Mouse (Mus musculus) liver, embryonic 18 days (tissue): Measurements from ENCODE around the gene Fbxw20. TPM values are rescaled to one million over a fixed set of nuclear protein-coding genes. Genes with fewer than 3 reads are reported as not detected.

ENCODE experiments used
- polyA plus RNA-seq: library from polyadenylated mRNA; depleted of rRNA; stranded (reverse); fragments of >200 nt; gene quantifications from 2 replicates; pipeline ENCODE4 v1.2.3, GENCODE M21; 2012; rRNA removed

The Fbxw20 gene
- 0.02 TPM in 2 replicates for polyA plus RNA-seq

DNA sequence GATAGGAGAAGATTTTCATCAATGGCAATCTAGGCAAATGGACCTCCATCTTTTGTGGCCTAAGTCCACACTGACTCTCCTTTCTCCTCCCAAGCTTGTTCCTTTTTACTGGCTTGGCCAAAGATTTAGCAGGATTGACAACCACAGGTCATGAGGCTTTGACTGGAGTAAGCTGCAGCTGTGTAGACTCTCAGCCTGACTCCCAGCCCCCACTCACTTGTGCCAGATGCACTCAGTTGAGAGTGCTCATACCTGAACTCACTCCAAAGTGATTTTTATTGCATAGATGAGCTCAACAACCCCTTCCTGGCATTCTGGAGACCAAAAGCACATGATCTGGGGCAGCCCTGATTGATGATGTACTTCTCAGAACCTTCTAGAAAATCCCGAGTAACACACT lies at the start of gene Fbxw20:
Gene Fbxw20 (minus strand): TSS at position 101 of the 400 bp plus-strand sequence.

GRCm38 (mm10) chr9:109195875-109196274 lies 38.7 kb downstream of the Fbxw20 start, which contains the start of gene Fbxw13:
TSS of gene Fbxw13 (minus strand) at chr9:109195975.

Other genes starting within 250 kb of the Fbxw20 start
- 0.04 TPM in 1 of 2 replicates, not detected in the other for gene Ucn2, start 248.7 kb downstream of the Fbxw20 start, polyA plus RNA-seq
- 4.6 and 6.5 TPM in 2 replicates for gene Pfkfb4, start 243.0 kb downstream of the Fbxw20 start, polyA plus RNA-seq
- 30.0 and 37.0 TPM in 2 replicates for gene Shisa5, start 196.2 kb downstream of the Fbxw20 start, polyA plus RNA-seq
- gene Trex1, start 175.0 kb downstream of the Fbxw20 start, polyA plus RNA-seq: 23.2 and 25.4 TPM in 2 replicates
- gene Atrip, start 160.6 kb downstream of the Fbxw20 start, polyA plus RNA-seq: 6.2 and 6.7 TPM in 2 replicates
- 6.0 and 6.4 TPM in 2 replicates for gene Ccdc51, start 152.3 kb downstream of the Fbxw20 start, polyA plus RNA-seq
- 60.6 and 66.8 TPM in 2 replicates for gene Tma7, start 152.2 kb downstream of the Fbxw20 start, polyA plus RNA-seq
- gene Plxnb1, start 139.4 kb downstream of the Fbxw20 start, polyA plus RNA-seq: 4.8 and 5.9 TPM in 2 replicates
- gene Fbxw21, start 72.7 kb downstream of the Fbxw20 start, polyA plus RNA-seq: not detected in 2 replicates
- 0.02 and 0.07 TPM in 2 replicates for gene Fbxw13, start 38.8 kb downstream of the Fbxw20 start, polyA plus RNA-seq
- gene Fbxw14, start 52.9 kb upstream of the Fbxw20 start, polyA plus RNA-seq: 0.06 TPM in 1 of 2 replicates, not detected in the other
- gene Fbxw28, start 104.9 kb upstream of the Fbxw20 start, polyA plus RNA-seq: 0.02 TPM in 1 of 2 replicates, not detected in the other
- 0.01 and 0.04 TPM in 2 replicates for gene Fbxw22, start 169.5 kb upstream of the Fbxw20 start, polyA plus RNA-seq
- gene Fbxw16, start 214.4 kb upstream of the Fbxw20 start, polyA plus RNA-seq: not detected in 2 replicates